ENCODE assay signal across 8 mouse cellular contexts in genomic region chr8:83652744-83653661, GRCm38 (mm10). TPM values are rescaled to one million over a fixed set of nuclear protein-coding genes. Genes with fewer than 3 reads are reported as not detected.
DNase-seq lines count a peak whose midpoint lies in the region; ATAC-seq and TF ChIP-seq lines count a peak whose summit lies in the region.

No protein-coding gene starts in this region.

- peaks cover 24% of the 10 kb centered on the region for H3K36me3 ChIP-seq in kidney, embryonic 15.5 days
- peaks cover 37% of the 10 kb centered on the region for H3K36me3 ChIP-seq in forebrain, embryonic 10.5 days (replicated peaks)
- H3K36me3 ChIP-seq in kidney, postnatal 0 days (ENCODE audit: insufficient read depth, low read length): no peaks in the 10 kb centered on the region
- no peaks in the 10 kb centered on the region for H3K36me3 ChIP-seq in midbrain, embryonic 11.5 days (ENCODE audit: control insufficient read depth, insufficient read depth, low read length)

- H3K27ac ChIP-seq in kidney, embryonic 15.5 days: peak overlapping the region; percentile 85
- peak overlapping the region; percentile 96 for H3K27ac ChIP-seq in forebrain, embryonic 10.5 days
- peak overlapping the region; percentile 90 for H3K27ac ChIP-seq in kidney, postnatal 0 days
- peak overlapping the region; percentile 9; the same call in 1 of the 2 replicates for H3K27ac ChIP-seq in midbrain, embryonic 11.5 days (ENCODE audit: low read depth, low read length)

- peak overlapping the region; percentile 73 for H3K9ac ChIP-seq in kidney, embryonic 15.5 days
- H3K9ac ChIP-seq in kidney, postnatal 0 days (ENCODE audit: low read depth, low read length): peak overlapping the region; percentile 92
- peak overlapping the region; percentile 88 for H3K9ac ChIP-seq in midbrain, embryonic 11.5 days (ENCODE audit: low read length)

- H3K4me1 ChIP-seq in kidney, embryonic 15.5 days: peaks cover 44% of the 10 kb centered on the region
- H3K4me1 ChIP-seq in forebrain, embryonic 10.5 days: peaks cover 30% of the 10 kb centered on the region
- peaks cover 10% of the 10 kb centered on the region; the same call in 1 of the 2 replicates for H3K4me1 ChIP-seq in kidney, postnatal 0 days (replicated peaks; ENCODE audit: insufficient read depth, low read length)
- H3K4me1 ChIP-seq in midbrain, embryonic 11.5 days (ENCODE audit: control insufficient read depth, insufficient read depth, low read length): peaks cover 14% of the 10 kb centered on the region

- H3K27me3 ChIP-seq in kidney, embryonic 15.5 days: no peaks in the 10 kb centered on the region
- no peaks in the 10 kb centered on the region for H3K27me3 ChIP-seq in forebrain, embryonic 10.5 days (ENCODE audit: poor library complexity, severe bottlenecking)
- H3K27me3 ChIP-seq in kidney, postnatal 0 days (ENCODE audit: insufficient read depth, low read length): no peaks in the 10 kb centered on the region
- no peaks in the 10 kb centered on the region for H3K27me3 ChIP-seq in midbrain, embryonic 11.5 days (ENCODE audit: control insufficient read depth, insufficient read depth, low read length)

- peak; percentile 13; the same call in 1 of the 2 replicates for ATAC-seq in kidney, embryonic 15.5 days (replicated peaks; ENCODE audit: low FRiP score)
- ATAC-seq in kidney, postnatal 0 days (replicated peaks; ENCODE audit: low FRiP score, low read depth): peak; percentile 23; the same call in 1 of the 2 replicates
- peak; percentile 0; the same call in 1 of the 2 replicates for ATAC-seq in midbrain, embryonic 11.5 days (ENCODE audit: low FRiP score)

- H3K9me3 ChIP-seq in kidney, embryonic 15.5 days (replicated peaks): no peaks in the 10 kb centered on the region
- H3K9me3 ChIP-seq in forebrain, embryonic 10.5 days: peaks cover 6% of the 10 kb centered on the region; the same call in 1 of the 2 replicates
- no peaks in the 10 kb centered on the region for H3K9me3 ChIP-seq in kidney, postnatal 0 days (replicated peaks; ENCODE audit: low read length)
- no peaks in the 10 kb centered on the region for H3K9me3 ChIP-seq in midbrain, embryonic 11.5 days (ENCODE audit: control insufficient read depth, low read length)

- WGBS in kidney, embryonic 15.5 days: 1% methylated on average over 46 of the region's 46 CpGs
- 3% methylated on average over 44 of the region's 46 CpGs for WGBS in forebrain, embryonic 10.5 days
- WGBS in kidney, postnatal 0 days: 1% methylated on average over 46 of the region's 46 CpGs
- WGBS in midbrain, embryonic 11.5 days: 4% methylated on average over 46 of the region's 46 CpGs

- DNase-seq in kidney, postnatal 36 days: no peak
- peak; percentile 55 for DNase-seq in Muller cell, postnatal 12 days (ENCODE audit: inconsistent ontology term)
- no peak for DNase-seq in forebrain, embryonic 10.5 days (ENCODE audit: extremely low spot score, low spot score)
- DNase-seq in kidney, postnatal 0 days (ENCODE audit: low spot score): peak; percentile 61
- DNase-seq in midbrain, embryonic 11.5 days (ENCODE audit: low spot score, missing footprints): no peak
- no peak for DNase-seq in layer of hippocampus, adult 18-20 months (ENCODE audit: low spot score in 2 of 2)
- DNase-seq in left cerebral cortex, adult 8-10 months (ENCODE audit: low spot score in 2 of 2): no peak

- TF ChIP-seq CTCF in kidney, postnatal 0 days (IDR thresholded peaks at IDR 0.05; ENCODE audit: low read depth): no peak

- peak overlapping the region; percentile 76 for H3K4me3 ChIP-seq in kidney, embryonic 15.5 days (replicated peaks)
- H3K4me3 ChIP-seq in forebrain, embryonic 10.5 days: peak overlapping the region; percentile 88
- peak overlapping the region; percentile 96 for H3K4me3 ChIP-seq in kidney, postnatal 0 days (replicated peaks; ENCODE audit: low read depth, low read length)
- H3K4me3 ChIP-seq in midbrain, embryonic 11.5 days (ENCODE audit: low read depth, low read length): peak overlapping the region; percentile 72

- peak overlapping the region; percentile 89 for H3K4me2 ChIP-seq in kidney, embryonic 15.5 days
- peak overlapping the region; percentile 78 for H3K4me2 ChIP-seq in kidney, postnatal 0 days (ENCODE audit: low read length)
- peak overlapping the region; percentile 92 for H3K4me2 ChIP-seq in midbrain, embryonic 11.5 days

RNA-seq across cellular contexts. Expression of gene Gipc1, which starts 0.5 kb away (rescaled TPM):
- polyA plus RNA-seq in kidney, embryonic 15.5 days (2015; fragmentation: Nextera tagmentation; extraction: Ambion mirVana): 220 and 221 TPM in 2 replicates
- 220 and 227 TPM in 2 replicates for polyA plus RNA-seq in forebrain, embryonic 10.5 days (2016; fragmentation: Nextera tagmentation; extraction: Ambion mirVana)
- polyA plus RNA-seq in kidney, postnatal 0 days (2015; fragmentation: Nextera tagmentation; extraction: Ambion mirVana): 197 and 212 TPM in 2 replicates
- polyA plus RNA-seq in midbrain, embryonic 11.5 days (2014; fragmentation: Nextera tagmentation; extraction: Ambion mirVana): 184 TPM in 2 replicates
- 10 to 100 TPM; 52.1 to 59.2 TPM for total RNA-seq in layer of hippocampus, adult 18-20 months (2021)
- total RNA-seq in left cerebral cortex, adult 8-10 months (2022): 10 to 100 TPM; 72.9 to 74.5 (median 74.3) TPM

RNA-seq across cellular contexts. Expression of gene Ptger1, which starts 13.5 kb away (rescaled TPM):
- polyA plus RNA-seq in kidney, embryonic 15.5 days (2015; fragmentation: Nextera tagmentation; extraction: Ambion mirVana): 2.4 and 2.9 TPM in 2 replicates
- polyA plus RNA-seq in forebrain, embryonic 10.5 days (2016; fragmentation: Nextera tagmentation; extraction: Ambion mirVana): 0.37 and 0.52 TPM in 2 replicates
- polyA plus RNA-seq in kidney, postnatal 0 days (2015; fragmentation: Nextera tagmentation; extraction: Ambion mirVana): 9.4 and 9.8 TPM in 2 replicates
- polyA plus RNA-seq in midbrain, embryonic 11.5 days (2014; fragmentation: Nextera tagmentation; extraction: Ambion mirVana): 0.31 and 0.37 TPM in 2 replicates
- under 1 TPM; 0.57 to 0.79 TPM for total RNA-seq in layer of hippocampus, adult 18-20 months (2021)
- 1 to 10 TPM in 3 of 4 experiments, under 1 TPM in 1; 0.83 to 1.5 (median 1.3) TPM for total RNA-seq in left cerebral cortex, adult 8-10 months (2022)

RNA-seq across cellular contexts. Expression of gene Dnajb1, which starts 45.0 kb away (rescaled TPM):
- 59.1 and 60.4 TPM in 2 replicates for polyA plus RNA-seq in kidney, embryonic 15.5 days (2015; fragmentation: Nextera tagmentation; extraction: Ambion mirVana)
- 65.2 and 77.8 TPM in 2 replicates for polyA plus RNA-seq in forebrain, embryonic 10.5 days (2016; fragmentation: Nextera tagmentation; extraction: Ambion mirVana)
- polyA plus RNA-seq in kidney, postnatal 0 days (2015; fragmentation: Nextera tagmentation; extraction: Ambion mirVana): 30.2 and 35.3 TPM in 2 replicates
- polyA plus RNA-seq in midbrain, embryonic 11.5 days (2014; fragmentation: Nextera tagmentation; extraction: Ambion mirVana): 61.1 and 71.3 TPM in 2 replicates
- total RNA-seq in layer of hippocampus, adult 18-20 months (2021): 10 to 100 TPM; 53.6 to 58.1 TPM
- total RNA-seq in left cerebral cortex, adult 8-10 months (2022): 10 to 100 TPM; 44.9 to 46.9 (median 45.6) TPM

RNA-seq across cellular contexts. Expression of gene Tecr, which starts 45.2 kb away (rescaled TPM):
- 577 and 605 TPM in 2 replicates for polyA plus RNA-seq in kidney, embryonic 15.5 days (2015; fragmentation: Nextera tagmentation; extraction: Ambion mirVana)
- polyA plus RNA-seq in forebrain, embryonic 10.5 days (2016; fragmentation: Nextera tagmentation; extraction: Ambion mirVana): 637 and 658 TPM in 2 replicates
- polyA plus RNA-seq in kidney, postnatal 0 days (2015; fragmentation: Nextera tagmentation; extraction: Ambion mirVana): 560 and 574 TPM in 2 replicates
- polyA plus RNA-seq in midbrain, embryonic 11.5 days (2014; fragmentation: Nextera tagmentation; extraction: Ambion mirVana): 680 and 686 TPM in 2 replicates
- total RNA-seq in layer of hippocampus, adult 18-20 months (2021): 100 to 1,000 TPM; 550 to 556 TPM
- 100 to 1,000 TPM; 638 to 678 (median 672) TPM for total RNA-seq in left cerebral cortex, adult 8-10 months (2022)

RNA-seq across cellular contexts. Expression of gene Pkn1, which starts 46.0 kb away (rescaled TPM):
- 29.3 and 34.6 TPM in 2 replicates for polyA plus RNA-seq in kidney, embryonic 15.5 days (2015; fragmentation: Nextera tagmentation; extraction: Ambion mirVana)
- 29.0 and 29.3 TPM in 2 replicates for polyA plus RNA-seq in forebrain, embryonic 10.5 days (2016; fragmentation: Nextera tagmentation; extraction: Ambion mirVana)
- polyA plus RNA-seq in kidney, postnatal 0 days (2015; fragmentation: Nextera tagmentation; extraction: Ambion mirVana): 31.0 and 33.2 TPM in 2 replicates
- polyA plus RNA-seq in midbrain, embryonic 11.5 days (2014; fragmentation: Nextera tagmentation; extraction: Ambion mirVana): 18.6 and 20.3 TPM in 2 replicates
- total RNA-seq in layer of hippocampus, adult 18-20 months (2021): 10 to 100 TPM; 43.5 to 46.1 TPM
- total RNA-seq in left cerebral cortex, adult 8-10 months (2022): 10 to 100 TPM; 52.2 to 66.2 (median 54.8) TPM

Comparison
In these comparisons a context has a peak if more than half of its experiments do, and no peak if none do; other contexts are left out.
1. DNase-seq: peak in Muller cell, postnatal 12 days (single experiment) and kidney, postnatal 0 days (single experiment); none in kidney, postnatal 36 days (0 of 2), forebrain, embryonic 10.5 days (single experiment), midbrain, embryonic 11.5 days (single experiment), layer of hippocampus, adult 18-20 months (0 of 2) and left cerebral cortex, adult 8-10 months (0 of 2).
2. H3K27ac ChIP-seq: peak in every context shown above with its lines; median percentile 96 in forebrain, embryonic 10.5 days; 90 in kidney, postnatal 0 days; 85 in kidney, embryonic 15.5 days; 9 in midbrain, embryonic 11.5 days.
3. Peak in every context shown above with its lines, with median percentiles within 50 percentile points of each other: ATAC-seq, H3K4me2 ChIP-seq, H3K4me3 ChIP-seq and H3K9ac ChIP-seq.